10 mouse cellular contexts compared by ENCODE assay signal in genomic region chr2:131401794-131402495, GRCm38 (mm10). TPM values are rescaled to one million over a fixed set of nuclear protein-coding genes. Genes with fewer than 3 reads are reported as not detected.
A peak's percentile ranks its signal among the peaks of the same experiment; 100 is the strongest.
DNase-seq lines count a peak whose midpoint lies in the region; ATAC-seq and TF ChIP-seq lines count a peak whose summit lies in the region.
"Had no signal": no experiment of that assay in that cellular context is flagged by ENCODE, and none has a peak within 500 bp of the region (broad histone marks: within the 10 kb centered on the region; RNA-seq: fewer than 3 reads in every experiment).

No protein-coding gene starts in this region.

- no peaks in the 10 kb centered on the region for H3K4me1 ChIP-seq in neural tube, embryonic 15.5 days
- no peaks in the 10 kb centered on the region; the same call in 1 of the 2 replicates for H3K4me1 ChIP-seq in cerebellum, adult 2 months (ENCODE audit: control insufficient read depth, insufficient read depth, low read length)

- intact Hi-C loops in gastrocnemius, adult 2 months (cut with DNase I) = no loop called here
- intact Hi-C loops in heart, postnatal 36 days (cut with DNase I) = loop anchor here (5.0 kb wide), 1 partner anchor 45 kb away; no protein-coding TSS in a partner anchor

- H3K9me3 ChIP-seq in neural tube, embryonic 15.5 days (replicated peaks) = no peaks in the 10 kb centered on the region

- H3K36me3 ChIP-seq in neural tube, embryonic 15.5 days = no peaks in the 10 kb centered on the region

- peak; percentile 42 for DNase-seq in neural tube, embryonic 10.5 days (ENCODE audit: extremely low spot score, low spot score)
- DNase-seq in gastrocnemius, adult 2 months = peak; percentile 53
- DNase-seq in heart, postnatal 36 days = peak; percentile 66 to 67
- peak; percentile 19 for DNase-seq in yolk sac, embryonic 10.5 days (ENCODE audit: low spot score)
- DNase-seq in cerebellum, adult 2 months = no peak
- no peak for DNase-seq in thymus, postnatal 0 days (ENCODE audit: low spot score)
- no peak for DNase-seq in adrenal gland, postnatal 10 days
- DNase-seq: right cerebral cortex, postnatal 14 days had no signal

- H3K4me2 ChIP-seq in neural tube, embryonic 15.5 days = no peak overlapping the region

- H3K27ac ChIP-seq in neural tube, embryonic 15.5 days (replicated peaks) = no peak overlapping the region
- H3K27ac ChIP-seq in gastrocnemius, adult 2 months = peak overlapping the region; percentile 75
- H3K27ac ChIP-seq in cerebellum, adult 2 months (ENCODE audit: insufficient read depth, low read length) = no peak overlapping the region

- no peak overlapping the region for H3K4me3 ChIP-seq in neural tube, embryonic 15.5 days (replicated peaks)
- peak overlapping the region; percentile 7; the same call in 1 of the 2 replicates for H3K4me3 ChIP-seq in gastrocnemius, adult 2 months
- no peak overlapping the region for H3K4me3 ChIP-seq in cerebellum, adult 2 months (replicated peaks; ENCODE audit: insufficient read depth, low read depth, low read length)
- H3K4me3 ChIP-seq: megakaryocyte, embryonic 14.5 days had no signal

- no peaks in the 10 kb centered on the region for H3K27me3 ChIP-seq in neural tube, embryonic 15.5 days (replicated peaks)
- H3K27me3 ChIP-seq in cerebellum, adult 2 months (ENCODE audit: control insufficient read depth, insufficient read depth, low read length) = no peaks in the 10 kb centered on the region

- 65% methylated on average over 8 of the region's 8 CpGs for WGBS in neural tube, embryonic 15.5 days
- WGBS in cerebellum, adult 2 months = 77% methylated on average over 8 of the region's 8 CpGs

- no peak for ATAC-seq in neural tube, embryonic 15.5 days (ENCODE audit: low FRiP score)

- TF ChIP-seq POLR2A in cerebellum, adult 2 months (IDR thresholded peaks at IDR 0.05; ENCODE audit: borderline replicate concordance, insufficient read depth, low read length) = no peak

- H3K9ac ChIP-seq in neural tube, embryonic 15.5 days (replicated peaks) = no peak overlapping the region

- no peak for TF ChIP-seq CTCF in gastrocnemius, adult 2 months (IDR thresholded peaks at IDR 0.05)
- no peak for TF ChIP-seq CTCF in cerebellum, adult 2 months (IDR thresholded peaks at IDR 0.05; ENCODE audit: borderline replicate concordance, insufficient read depth, low read depth, low read length)

RNA-seq across cellular contexts. Expression of gene Rnf24, which starts 49.3 kb away (rescaled TPM):
- 13.2 and 14.9 TPM in 2 replicates for polyA plus RNA-seq in neural tube, embryonic 15.5 days (2015; fragmentation: Nextera tagmentation; extraction: Ambion mirVana)
- total RNA-seq in gastrocnemius, adult 2 months (2021) = 1 to 10 TPM; 1.5 to 1.7 TPM
- 1 to 10 TPM; 2.9 to 3.2 TPM for total RNA-seq in heart, postnatal 36 days (2021)
- polyA plus RNA-seq in cerebellum, adult 2 months (2012; rRNA removed) = 14.5 and 14.6 TPM in 2 replicates
- polyA plus RNA-seq in thymus, postnatal 0 days (2015; fragmentation: Nextera tagmentation; extraction: Ambion mirVana) = 0.75 and 1.4 TPM in 2 replicates
- 1 to 10 TPM; 9.3 to 10.0 TPM for total RNA-seq in adrenal gland, postnatal 10 days (2021)

Comparison
In these comparisons a context has a peak if more than half of its experiments do, and no peak if none do; other contexts are left out.
1. DNase-seq: peak in neural tube, embryonic 10.5 days (single experiment), gastrocnemius, adult 2 months (single experiment), heart, postnatal 36 days (2 of 2) and yolk sac, embryonic 10.5 days (single experiment); none in cerebellum, adult 2 months (0 of 2), thymus, postnatal 0 days (single experiment) and adrenal gland, postnatal 10 days (single experiment).